In genomic region chr15:67320292-67320691, GRCm38 (mm10) we compare ENCODE assay signal across 16 mouse cellular contexts.
DNase-seq lines count a peak whose midpoint lies in the region; TF ChIP-seq lines count a peak whose summit lies in the region.
"Had no signal": no experiment of that assay in that cellular context is flagged by ENCODE, and none has a peak within 500 bp of the region (broad histone marks: within the 10 kb centered on the region; RNA-seq: fewer than 3 reads in every experiment).

No protein-coding gene starts in this region.

- no peak for TF ChIP-seq POLR2A in myocyte (IDR thresholded peaks at IDR 0.05; ENCODE audit: insufficient read length, low read depth)

- no peak overlapping the region for H3ac ChIP-seq in myocyte (ENCODE audit: control insufficient read depth, insufficient read length)

- no peak overlapping the region for H3K4me2 ChIP-seq in myocyte (ENCODE audit: low read depth)

- no peak for DNase-seq in cerebellum, postnatal 10 days
- DNase-seq: adrenal gland, adult 2 months; adrenal gland, adult 8-10 months; adrenal gland, postnatal 10 days; adrenal gland, postnatal 14 days; adrenal gland, postnatal 25 days; adrenal gland, postnatal 36 days; B cell, adult 2 months; cerebellum, adult 11 months; cerebellum, adult 11-12 months; cerebellum, adult 18-20 months; cerebellum, adult 2 months had no signal

- no peak overlapping the region for H3K4me3 ChIP-seq in myocyte

- no peaks in the 10 kb centered on the region for H3K36me3 ChIP-seq in myocyte (ENCODE audit: control insufficient read depth, insufficient read depth)
- H3K36me3 ChIP-seq: G1E had no signal

- no peaks in the 10 kb centered on the region for H3K27me3 ChIP-seq in myocyte (ENCODE audit: control insufficient read depth, insufficient read depth, insufficient read length)
- H3K27me3 ChIP-seq: CH12.LX, Patski had no signal

- H3K79me2 ChIP-seq in myocyte (ENCODE audit: control insufficient read depth, insufficient read depth): no peaks in the 10 kb centered on the region

TF ChIP-seq in myocyte, 11 proteins besides CTCF, POLR2A, EP300 and RAD21:
- TF ChIP-seq MAX (IDR thresholded peaks at IDR 0.05; ENCODE audit: low read depth) (no peak), CEBPB (IDR thresholded peaks at IDR 0.05; ENCODE audit: insufficient read depth, poor library complexity, severe bottlenecking) (peak; percentile 94)
